Mouse (Mus musculus): Measurements from ENCODE around the gene Agbl1.

The Agbl1 gene

DNA sequence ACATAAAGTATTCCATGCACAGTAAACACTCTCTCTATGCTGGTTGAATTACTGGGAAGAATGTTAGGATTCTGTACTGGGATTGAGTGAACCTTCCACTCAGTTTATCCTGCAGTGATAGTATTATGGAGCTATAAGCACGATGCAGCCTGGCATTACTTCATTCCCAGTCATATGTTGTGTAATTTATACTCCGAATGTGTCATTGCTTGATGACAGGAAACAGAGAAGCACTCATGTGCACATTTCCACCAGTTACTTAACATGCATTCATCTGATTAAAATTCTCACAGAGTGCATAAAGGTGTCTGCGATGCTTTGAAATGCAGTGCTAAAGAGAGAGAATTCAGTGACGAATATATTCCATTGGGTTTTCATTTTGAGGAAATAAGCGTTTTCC is 682.0 kb downstream of the Agbl1 start:
- no peak for DNase-seq (ENCODE audit: extremely low read depth, low read depth, low spot score)

DNA sequence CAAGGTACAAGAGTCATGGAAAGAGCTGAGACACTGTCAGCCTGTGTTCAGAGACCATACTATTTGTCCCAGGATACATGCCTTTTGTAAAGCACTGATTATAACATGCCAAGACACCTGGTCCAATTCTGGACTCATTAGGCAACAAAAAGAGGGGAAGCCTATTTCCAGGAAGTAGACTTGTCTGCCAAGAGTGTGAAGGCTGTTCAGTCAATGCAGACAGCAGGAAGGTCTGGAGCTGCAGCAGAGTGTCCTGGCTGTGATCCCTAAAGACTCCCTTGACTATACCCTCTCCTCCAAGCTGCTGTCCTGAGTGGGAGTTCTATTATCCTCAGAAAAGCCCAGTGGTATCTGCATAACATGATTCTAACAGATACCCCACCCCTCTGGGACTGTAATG is 689.2 kb downstream of the Agbl1 start:
- no peak for DNase-seq (ENCODE audit: extremely low read depth, low read depth, low spot score)

DNA sequence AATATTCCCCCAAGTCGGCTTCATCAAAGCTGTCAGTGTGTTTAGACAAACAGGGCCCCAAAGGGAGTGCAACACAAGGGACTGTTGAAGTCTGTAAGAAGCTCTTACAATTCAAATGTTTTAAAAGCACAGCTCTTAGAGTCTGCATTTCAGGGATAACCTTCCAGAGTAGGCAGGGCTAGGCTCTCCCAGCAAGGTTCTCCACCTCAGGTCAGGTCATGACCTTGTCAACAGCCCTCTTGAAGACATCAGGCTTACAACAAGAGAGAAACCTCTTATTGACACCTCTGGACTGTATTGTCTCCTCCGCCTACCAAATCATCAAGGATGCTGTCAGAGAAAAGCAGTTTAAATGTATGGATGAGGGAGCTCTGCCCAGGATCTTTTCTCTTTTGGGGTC is 692.0 kb downstream of the Agbl1 start:
- no peak for DNase-seq (ENCODE audit: extremely low read depth, low read depth, low spot score)

DNA sequence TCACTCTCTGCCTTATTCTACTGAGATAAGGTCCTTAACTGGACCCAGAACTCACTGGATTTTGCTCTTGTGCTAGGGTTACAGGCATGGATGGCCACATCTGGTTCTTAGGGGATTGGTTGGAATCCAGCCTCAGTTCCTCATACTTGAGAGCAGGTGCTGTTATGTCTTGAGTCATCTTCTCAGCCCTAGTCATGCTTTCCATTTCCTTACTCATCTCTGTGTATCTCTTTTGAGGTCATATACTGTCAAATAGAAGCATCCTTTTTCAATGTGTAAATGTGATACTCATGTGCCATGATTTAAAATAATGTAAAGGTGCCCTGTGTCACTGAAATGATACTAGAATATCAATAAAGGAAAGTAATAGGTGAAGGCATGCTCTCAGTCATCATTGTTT is 705.5 kb downstream of the Agbl1 start:
- no peak for DNase-seq (ENCODE audit: extremely low read depth, low read depth, low spot score)

DNA sequence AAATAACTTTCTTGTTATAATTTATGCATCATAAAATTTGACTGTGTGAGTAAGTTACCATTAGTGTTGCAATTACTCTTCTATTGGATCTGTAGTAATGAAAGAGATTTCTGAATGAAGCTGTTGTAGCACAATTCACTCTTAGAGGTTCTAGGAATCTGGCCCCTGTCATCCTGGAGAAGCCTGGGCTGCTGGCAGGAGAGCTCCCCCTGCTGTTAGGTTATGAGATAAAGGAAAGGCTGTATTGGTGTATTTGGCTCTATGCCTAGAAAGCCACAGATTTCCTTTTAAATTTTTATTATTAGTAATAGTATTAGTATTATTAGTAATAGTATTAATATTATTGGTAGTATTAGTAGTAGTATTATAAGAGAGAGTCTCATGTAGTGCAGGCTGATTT is 711.8 kb downstream of the Agbl1 start:
- DNase-seq (ENCODE audit: extremely low read depth, low read depth, low spot score), result no peak

DNA sequence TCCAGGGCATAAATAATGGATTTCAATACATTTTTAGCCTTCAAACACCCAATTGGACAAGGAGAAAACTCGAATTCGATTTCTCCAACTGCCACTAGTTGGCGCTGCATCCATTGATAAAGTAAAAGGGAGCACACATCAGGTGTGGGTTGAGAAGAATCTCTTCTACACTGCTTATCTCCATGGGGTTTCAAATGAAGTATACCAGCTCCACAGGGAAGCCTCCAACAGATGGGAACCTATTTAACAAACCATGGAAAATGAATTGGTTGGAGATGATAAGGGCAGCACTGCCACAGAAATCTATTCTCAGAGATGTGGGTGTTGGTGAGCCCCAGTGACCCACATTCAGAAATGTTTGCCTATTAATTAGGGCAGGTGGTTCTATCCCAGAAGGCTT is 741.6 kb downstream of the Agbl1 start:
- no peak for DNase-seq (ENCODE audit: extremely low read depth, low read depth, low spot score)

DNA sequence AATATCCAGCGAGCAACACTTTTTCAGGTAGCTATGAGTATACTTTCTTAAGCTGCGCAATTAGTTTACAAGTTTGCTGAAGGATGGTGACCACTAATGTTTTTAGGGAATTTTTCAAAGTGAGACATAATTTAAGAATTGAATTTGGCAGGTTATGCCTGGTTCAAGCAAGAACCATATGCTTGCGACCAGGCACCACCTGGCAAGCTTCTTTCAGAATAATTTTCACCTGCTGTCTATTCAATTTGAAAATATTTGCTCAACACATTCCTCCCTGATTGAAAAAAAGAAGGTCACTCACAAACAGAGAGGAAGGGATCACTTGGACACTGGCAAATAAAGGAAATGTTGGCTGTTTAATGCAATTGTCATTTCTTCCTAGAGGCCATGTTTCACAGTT is 779.9 kb downstream of the Agbl1 start:
- no peak for DNase-seq (ENCODE audit: extremely low read depth, low read depth, low spot score)

DNA sequence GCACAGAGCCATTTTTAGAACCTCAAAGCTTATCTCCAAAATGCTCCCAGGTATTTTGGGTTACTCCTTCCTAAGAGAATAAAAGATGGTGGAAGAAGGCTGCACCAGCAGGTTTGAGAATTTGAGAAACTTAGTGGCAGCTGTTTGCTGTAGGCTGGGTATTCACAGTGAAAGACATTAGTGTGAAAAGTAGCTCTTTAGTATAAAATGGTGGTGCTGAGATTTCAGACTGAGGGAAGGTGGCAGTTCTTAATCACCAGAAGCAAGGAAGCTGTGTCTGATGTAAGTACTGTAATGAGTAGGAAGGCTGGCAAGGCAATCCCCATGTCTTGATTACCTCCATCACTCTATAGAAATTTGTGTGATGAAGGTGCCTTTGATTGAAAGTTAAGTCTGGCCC is 799.3 kb downstream of the Agbl1 start:
- no peak for DNase-seq (ENCODE audit: extremely low read depth, low read depth, low spot score)

DNA sequence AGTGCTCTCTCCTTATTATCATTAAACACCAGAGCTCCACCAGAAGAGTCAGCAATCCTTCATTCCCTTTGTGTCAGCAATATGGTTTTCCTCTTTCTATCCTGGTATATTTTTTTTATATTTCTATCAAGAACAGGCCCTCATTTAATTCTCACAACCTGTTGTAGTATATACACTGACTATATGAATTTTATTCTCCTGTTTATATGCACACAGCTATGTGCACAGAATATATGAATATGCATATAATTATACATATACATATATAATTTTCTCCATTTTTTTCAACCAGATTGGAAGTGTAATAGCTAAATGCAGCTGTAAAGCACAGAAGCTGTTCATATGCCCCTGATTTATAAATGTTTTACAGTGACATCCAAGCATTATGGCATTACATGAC is 846.3 kb downstream of the Agbl1 start:
- no peak for DNase-seq (ENCODE audit: extremely low read depth, low read depth, low spot score)

DNA sequence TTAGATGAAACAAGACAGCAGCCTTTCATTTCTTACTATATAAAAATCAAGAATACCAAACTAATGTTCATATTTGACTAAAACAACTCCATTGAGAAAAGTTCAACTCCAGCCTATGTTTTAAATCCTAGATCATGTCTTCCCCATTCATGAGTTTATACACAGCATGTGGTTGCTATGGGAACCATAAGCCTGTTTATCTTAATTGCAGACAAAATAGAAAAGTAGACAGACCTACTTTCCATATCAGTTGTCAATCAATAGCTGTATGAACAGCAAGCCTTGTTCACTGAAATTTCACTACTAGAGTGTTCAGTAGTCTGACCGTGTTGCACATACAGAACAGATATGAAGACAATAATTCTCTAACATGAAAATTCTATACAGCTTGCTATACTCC is 857.6 kb downstream of the Agbl1 start:
- DNase-seq (ENCODE audit: extremely low read depth, low read depth, low spot score), result no peak

DNA sequence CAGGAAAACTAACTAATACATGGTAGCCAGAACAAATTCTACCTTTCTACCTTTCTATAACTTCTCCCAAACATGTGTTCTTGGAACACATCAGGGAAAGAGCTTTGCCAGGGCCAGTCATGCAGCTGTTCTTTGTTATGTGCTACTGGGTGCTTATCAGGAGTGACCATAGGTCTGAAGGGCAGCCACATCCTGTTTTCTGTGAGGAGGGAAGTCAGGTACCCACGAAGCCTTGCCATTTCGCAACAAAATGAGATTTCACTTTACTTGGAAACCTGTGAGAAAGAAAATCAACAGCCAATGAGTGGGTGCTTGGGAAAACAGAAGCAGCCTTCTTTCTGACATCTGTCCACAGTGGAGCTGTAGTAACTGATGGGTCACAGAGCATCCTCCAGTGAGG is 865.5 kb downstream of the Agbl1 start:
- no peak for DNase-seq (ENCODE audit: extremely low read depth, low read depth, low spot score)

DNA sequence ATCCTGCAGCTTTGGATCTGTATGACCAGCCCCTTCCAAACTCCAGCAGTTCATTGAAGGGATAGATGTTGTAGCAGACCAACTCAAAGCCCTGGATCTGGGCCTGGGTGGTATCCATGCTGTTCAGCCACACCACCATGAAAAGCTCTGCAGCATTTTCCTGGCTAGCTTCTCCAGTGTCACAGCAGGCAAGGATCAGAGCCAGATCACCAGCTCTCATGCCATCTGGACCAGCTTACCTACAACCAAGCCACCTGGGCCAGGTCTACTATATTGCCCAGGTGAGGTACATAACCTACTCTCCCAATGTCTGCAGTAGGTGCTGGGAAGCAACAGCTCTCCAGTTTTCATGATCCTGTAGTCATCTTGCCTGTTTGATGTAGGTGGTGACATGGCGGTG is 884.3 kb downstream of the Agbl1 start:
- no peak for DNase-seq (ENCODE audit: extremely low read depth, low read depth, low spot score)

DNA sequence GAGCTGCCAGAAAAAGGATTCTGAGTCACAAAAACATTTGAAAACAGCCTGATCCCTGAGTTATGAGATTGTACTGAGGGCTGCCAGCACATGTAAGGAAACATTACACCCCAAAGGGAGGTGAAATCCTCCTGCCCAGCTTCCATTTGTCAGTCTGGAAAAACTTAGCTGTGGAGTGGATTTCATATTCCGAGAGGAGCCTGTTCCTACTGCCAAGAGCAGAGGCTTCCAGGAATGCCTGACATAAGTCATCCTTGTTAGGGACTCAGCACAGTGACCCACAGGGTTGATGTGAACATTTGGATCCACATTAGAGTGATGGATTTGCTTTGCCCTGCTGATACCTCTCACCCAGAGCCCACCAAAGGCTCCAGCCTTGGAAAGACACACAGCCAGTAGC is 899.4 kb downstream of the Agbl1 start:
- no peak for DNase-seq (ENCODE audit: extremely low read depth, low read depth, low spot score)

DNA sequence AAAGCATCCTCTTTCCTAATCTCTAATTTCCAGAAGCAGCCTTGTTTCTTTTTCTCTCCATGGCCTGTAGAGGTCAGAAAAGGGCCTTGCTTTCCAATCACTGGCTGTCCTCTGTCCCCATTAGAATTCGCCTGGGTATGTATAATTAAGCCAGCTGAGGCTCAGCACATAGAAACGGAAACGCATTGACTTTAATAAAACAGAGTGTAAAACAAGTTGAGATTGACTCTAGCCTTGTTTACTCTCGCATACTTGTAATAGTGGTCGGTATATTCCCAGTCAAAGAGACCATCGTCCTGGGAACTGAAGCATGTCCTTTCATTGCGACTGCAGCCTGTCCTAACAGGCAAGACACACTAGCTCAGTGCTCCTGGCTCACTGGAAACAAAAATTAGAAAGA is 902.3 kb downstream of the Agbl1 start:
- no peak for DNase-seq (ENCODE audit: extremely low read depth, low read depth, low spot score)

DNA sequence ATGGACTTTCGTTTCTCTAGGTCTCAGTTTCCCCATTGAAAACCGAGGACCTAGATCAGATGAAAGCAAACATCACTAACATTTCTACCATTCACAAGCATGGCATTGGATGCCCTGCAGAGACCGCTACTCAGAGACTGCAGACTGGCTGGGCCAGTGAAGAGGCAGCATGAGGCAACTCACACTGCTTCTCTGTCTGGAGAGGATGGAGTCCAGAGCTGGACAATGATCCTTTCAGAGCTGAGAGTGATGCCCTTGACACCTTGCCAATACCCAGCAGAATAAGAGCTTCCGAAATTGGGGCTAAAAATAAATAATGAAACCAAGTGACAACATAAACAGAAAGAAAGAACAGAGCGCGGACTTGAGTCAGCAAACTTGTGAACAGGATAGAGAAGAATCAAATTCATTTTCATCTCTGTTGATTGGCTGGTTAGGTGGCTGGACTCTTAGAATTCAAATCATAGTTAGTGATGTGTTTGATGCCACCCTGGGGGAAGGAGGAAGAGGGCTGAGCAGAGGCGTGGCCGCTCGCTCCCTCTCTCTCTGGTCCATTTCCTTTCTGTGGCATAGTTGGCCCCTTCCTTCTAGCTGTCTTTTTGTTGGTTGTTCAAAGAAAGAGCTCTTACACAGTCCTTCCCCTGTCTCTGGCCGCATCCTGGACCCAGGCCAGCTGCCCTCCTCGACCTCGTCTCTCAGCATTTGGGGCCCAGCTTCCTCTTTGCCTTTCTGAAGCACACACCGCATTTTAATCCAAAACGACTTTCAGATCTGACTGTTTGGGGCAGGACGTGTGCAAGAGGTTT is 903.1 kb downstream of the Agbl1 start:
- no peak for DNase-seq (ENCODE audit: extremely low read depth, low read depth, low spot score)

DNA sequence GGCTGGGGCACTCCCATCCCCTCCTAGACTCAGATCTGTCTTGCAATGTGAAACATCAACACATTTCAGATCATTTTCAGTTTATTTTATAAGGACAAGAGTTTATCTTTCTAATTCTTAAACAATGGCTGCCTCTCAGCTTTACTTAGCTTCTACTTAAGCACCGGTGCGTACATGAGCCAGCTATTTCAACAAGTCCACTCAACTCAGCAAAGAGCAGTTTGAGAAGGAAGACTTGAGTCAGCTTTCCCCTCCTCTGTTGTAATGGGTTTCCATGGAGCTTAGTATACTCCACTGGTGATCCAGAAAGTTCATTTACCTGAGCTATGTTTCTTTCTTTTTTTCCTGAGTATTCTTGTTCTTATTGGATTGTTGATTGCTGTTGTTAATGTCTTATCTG is 905.2 kb downstream of the Agbl1 start:
- DNase-seq (ENCODE audit: extremely low read depth, low read depth, low spot score), result no peak

DNA sequence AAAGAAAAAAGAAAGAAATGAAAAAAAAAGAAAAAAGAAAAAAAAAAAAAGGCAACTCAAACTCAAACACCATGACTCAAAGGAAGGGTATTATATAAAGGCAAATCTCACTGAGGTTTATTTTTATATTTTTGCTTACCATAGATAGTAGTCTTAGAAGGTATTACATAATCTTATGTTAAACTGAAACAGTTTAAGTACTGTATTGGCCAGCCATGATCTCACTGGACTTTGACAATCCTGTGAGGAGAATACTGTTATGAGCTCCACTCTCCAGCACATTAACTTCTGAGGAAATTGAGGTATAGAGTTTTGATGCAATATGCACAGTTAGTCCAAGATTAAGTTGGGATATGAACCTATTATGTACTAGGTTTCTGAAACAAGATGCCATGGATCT is 909.0 kb downstream of the Agbl1 start:
- DNase-seq (ENCODE audit: extremely low read depth, low read depth, low spot score), result no peak

DNA sequence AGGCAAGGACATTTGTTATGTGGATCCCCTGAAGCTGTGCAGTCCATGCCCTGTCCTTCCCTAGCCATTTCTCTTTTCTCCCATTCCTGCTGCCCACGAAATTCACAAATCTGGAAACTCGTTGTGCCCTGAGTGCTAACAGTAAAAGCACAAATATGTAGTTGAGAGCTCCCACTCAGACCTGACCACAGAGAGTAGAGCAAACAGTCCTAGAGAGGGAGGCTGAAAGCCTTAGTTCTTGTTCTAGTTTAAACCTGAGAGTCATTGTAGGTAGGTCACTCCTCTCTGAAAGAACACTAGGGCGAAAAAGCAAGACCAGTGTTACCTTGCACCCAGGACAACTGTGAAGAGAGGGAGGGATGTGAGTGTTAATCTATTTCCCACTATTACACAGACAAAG is 917.8 kb downstream of the Agbl1 start:
- DNase-seq (ENCODE audit: extremely low read depth, low read depth, low spot score), result no peak

DNA sequence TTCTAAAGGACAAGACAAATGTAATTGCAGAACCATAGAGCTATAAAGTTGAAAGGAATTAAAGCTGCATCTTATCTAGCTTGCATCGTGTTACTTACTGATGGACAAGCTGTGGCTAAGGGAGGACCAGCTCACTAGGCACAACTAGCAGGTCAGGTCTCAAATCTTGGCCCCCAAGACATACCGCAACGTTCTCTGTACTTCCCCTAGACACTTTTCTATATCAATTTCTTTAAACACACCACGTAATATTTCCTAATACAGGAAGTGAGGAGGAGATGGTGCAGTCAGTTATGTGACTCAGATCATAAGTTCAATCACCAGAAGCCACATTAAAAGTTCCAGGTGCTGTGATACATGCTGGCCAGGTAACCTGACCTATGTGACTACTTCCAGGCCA is 919.1 kb downstream of the Agbl1 start:
- no peak for DNase-seq (ENCODE audit: extremely low read depth, low read depth, low spot score)

DNA sequence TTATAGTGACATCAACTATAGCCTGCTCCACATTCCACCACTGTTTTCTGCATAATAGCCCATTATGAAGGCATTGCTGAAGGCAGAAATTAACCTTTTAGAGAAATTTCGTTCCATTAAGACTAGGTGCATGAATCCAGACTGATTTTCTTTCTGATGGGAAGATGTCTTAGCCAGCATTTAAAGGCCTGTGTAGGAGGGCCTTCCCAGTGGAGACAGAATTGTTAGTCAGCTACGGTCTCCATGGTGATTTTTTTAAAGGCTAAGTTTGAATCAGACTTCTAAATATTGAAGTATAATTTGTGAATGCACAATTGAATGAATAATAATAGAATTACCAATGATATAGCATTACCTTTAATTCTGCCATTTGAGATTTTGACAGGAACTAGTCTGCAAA is 920.2 kb downstream of the Agbl1 start:
- DNase-seq (ENCODE audit: extremely low read depth, low read depth, low spot score), result no peak

DNA sequence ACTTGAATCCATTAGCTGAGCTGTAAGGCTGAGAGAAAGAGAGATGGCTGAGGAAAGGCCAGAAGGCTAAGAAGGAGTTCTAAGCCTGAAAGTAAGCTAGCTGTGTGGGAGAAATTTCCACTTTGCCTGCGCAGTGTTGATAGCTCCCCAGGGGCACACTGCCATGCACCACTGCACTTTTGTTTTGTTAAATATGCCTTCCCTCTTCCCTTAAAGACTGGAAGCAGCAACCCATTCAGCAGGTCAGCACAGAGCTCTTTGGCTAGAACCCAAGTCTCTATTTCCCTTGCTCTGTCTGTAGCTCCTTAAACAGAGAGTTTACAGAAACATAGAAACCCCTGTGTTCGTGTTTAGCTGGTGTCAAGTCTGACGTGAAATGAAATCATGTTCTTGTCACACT is 922.7 kb downstream of the Agbl1 start:
- DNase-seq (ENCODE audit: extremely low read depth, low read depth, low spot score), result no peak

DNA sequence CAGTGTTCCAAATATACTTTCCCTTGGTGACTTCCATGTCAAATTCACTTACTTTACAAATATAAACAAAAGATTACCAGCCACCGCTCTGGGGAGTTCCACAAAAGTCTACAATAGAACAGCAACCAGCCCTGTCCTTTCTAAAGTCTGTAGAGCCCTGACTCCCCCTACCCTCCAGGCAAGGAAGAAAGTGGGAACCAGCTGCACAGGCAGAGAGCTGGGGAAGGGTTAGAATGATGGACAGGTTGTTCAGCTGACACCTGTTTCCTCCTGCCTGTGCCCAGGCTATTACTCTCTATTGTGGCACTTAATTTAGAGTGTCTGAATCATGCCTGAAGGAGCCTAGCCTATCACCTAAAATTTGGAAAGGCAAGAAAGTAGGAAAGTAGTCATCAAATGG is 923.2 kb downstream of the Agbl1 start:
- no peak for DNase-seq (ENCODE audit: extremely low read depth, low read depth, low spot score)

DNA sequence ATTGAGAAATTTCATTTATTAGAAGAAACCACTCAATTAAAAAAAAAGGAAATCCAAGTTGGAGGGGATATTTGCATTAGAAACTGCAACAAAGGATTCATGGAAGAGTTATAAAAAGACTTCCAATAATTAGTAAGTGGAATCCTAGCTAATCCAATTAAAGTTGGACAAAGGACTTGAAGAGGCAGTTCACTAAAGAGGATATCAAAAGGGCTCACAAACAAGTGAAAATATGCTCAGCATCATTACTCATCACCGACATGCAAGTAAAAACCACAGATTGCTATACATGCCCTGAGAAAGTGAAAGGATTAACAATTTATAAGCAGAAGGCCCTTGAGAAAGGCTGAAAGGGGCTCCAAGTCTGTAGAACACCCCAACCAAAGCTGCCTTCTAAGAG is 935.2 kb downstream of the Agbl1 start:
- no peak for DNase-seq (ENCODE audit: extremely low read depth, low read depth, low spot score)
